In the genomic region with DNA sequence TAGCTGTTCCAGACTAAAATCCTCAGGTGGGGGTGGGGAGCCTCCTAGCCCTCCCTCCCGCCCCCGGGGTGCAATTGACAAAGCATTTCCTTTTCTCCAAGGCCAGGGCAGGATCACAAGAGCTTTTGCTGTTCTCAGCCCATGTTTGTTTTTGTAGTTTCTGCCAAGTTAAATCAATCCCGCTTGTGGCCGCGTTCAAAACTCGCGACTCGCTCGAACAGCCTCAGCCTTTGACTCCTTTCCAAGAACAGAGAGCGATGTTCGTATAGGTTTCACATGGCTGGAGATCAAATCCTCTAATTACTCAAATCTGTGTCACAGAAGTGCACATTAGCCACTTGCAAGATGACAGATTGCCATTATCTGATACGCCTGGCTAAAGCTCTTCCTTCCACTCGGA, we compare ENCODE assay signal across 7 mouse cellular contexts.
DNase-seq lines count a peak whose midpoint lies in the region; ATAC-seq lines count a peak whose summit lies in the region.

No protein-coding gene starts in this region.

- peak; percentile 23 for DNase-seq in testis, postnatal 14 days (ENCODE audit: low spot score)
- DNase-seq in testis, postnatal 10 days (ENCODE audit: low spot score): no peak
- DNase-seq in kidney, postnatal 36 days: peak; percentile 43 to 52
- peak; percentile 3 for DNase-seq in retina, adult 2 months (ENCODE audit: low read depth, low spot score)
- DNase-seq in layer of hippocampus, adult 9-11 months: no peak

- H3K4me2 ChIP-seq in forebrain, embryonic 16.5 days (ENCODE audit: low read length): peak overlapping the region; percentile 22

- H3K27ac ChIP-seq in forebrain, embryonic 16.5 days (ENCODE audit: low read length): no peak overlapping the region

- H3K4me1 ChIP-seq in forebrain, embryonic 16.5 days (replicated peaks; ENCODE audit: control insufficient read depth, insufficient read depth, low read length): peaks cover 19% of the 10 kb centered on the region

- H3K36me3 ChIP-seq in forebrain, embryonic 16.5 days (ENCODE audit: control insufficient read depth, insufficient read depth): no peaks in the 10 kb centered on the region

- H3K27me3 ChIP-seq in forebrain, embryonic 16.5 days (replicated peaks; ENCODE audit: control insufficient read depth, insufficient read depth, low read length): no peaks in the 10 kb centered on the region

- H3K9ac ChIP-seq in forebrain, embryonic 16.5 days (replicated peaks; ENCODE audit: low read depth, low read length): no peak overlapping the region

- WGBS in forebrain, embryonic 16.5 days: 1% methylated on average over 13 of the region's 13 CpGs

- no peaks in the 10 kb centered on the region for H3K9me3 ChIP-seq in forebrain, embryonic 16.5 days (ENCODE audit: control insufficient read depth, low read length)

- no peak overlapping the region for H3K4me3 ChIP-seq in forebrain, embryonic 16.5 days (replicated peaks; ENCODE audit: low read length)

- peak; percentile 44; the same call in 1 of the 2 replicates for ATAC-seq in forebrain, embryonic 16.5 days
- ATAC-seq in megakaryocyte, adult 5-6 weeks (ENCODE audit: poor library complexity, severe bottlenecking): no peak

Comparison
In these comparisons a context has a peak if more than half of its experiments do, and no peak if none do; other contexts are left out.
1. DNase-seq: peak in testis, postnatal 14 days (single experiment), kidney, postnatal 36 days (2 of 2) and retina, adult 2 months (single experiment); none in testis, postnatal 10 days (single experiment) and layer of hippocampus, adult 9-11 months (single experiment).